Mouse (Mus musculus): ENCODE data around the gene Olfr597.

DNA sequence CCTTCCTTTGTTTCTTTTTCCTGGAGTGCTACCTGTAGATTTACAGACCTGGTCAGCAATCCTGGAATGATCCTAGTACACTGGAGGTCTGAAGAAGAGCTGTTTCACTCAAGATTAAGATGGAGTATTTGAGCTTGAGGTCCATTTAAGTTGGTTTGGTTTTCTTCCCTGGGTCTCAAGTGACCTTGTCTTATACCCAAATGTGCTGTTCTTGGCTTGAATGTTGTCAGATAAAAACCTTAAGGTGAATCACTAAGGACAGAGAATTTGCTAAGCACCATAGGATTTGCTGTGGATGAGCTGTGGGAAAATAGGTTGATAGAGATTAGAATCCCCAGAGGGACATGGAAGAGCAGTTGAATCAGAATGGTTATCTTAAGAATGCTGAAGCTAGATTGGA, 33.5 kb downstream of the Olfr597 start, which contains the start of gene Olfr600:
- TF ChIP-seq USF1 (IDR thresholded peaks at IDR 0.05; ENCODE audit: low read depth) (no peak), MYOD1 (IDR thresholded peaks at IDR 0.05; ENCODE audit: control insufficient read depth, insufficient read length, low read depth) (no peak)
